Mouse (Mus musculus): ENCODE data around the gene Setd1b. TPM values are rescaled to one million over a fixed set of nuclear protein-coding genes. Genes with fewer than 3 reads are reported as not detected.

Gene Setd1b
- total and polyA plus RNA-seq, 2 experiments from 2014 or later, result 4.8 to 7.2 TPM

- Histone ChIP-seq H3K27me3 (ENCODE audit: insufficient read depth, low read length) (no peaks in the 10 kb centered on the region), H3K4me3 (ENCODE audit: low read length) (no peak overlapping the region), H3K4me1 (ENCODE audit: insufficient read depth, low read length) (no peaks in the 10 kb centered on the region), H3K9ac (replicated peaks; ENCODE audit: low read length) (no peak overlapping the region), H3K9me3 (ENCODE audit: low read length) (no peaks in the 10 kb centered on the region), H3K36me3 (ENCODE audit: insufficient read depth, low read length) (peaks cover 35% of the 10 kb centered on the region), H3K4me2 (ENCODE audit: low read depth, low read length) (no peak overlapping the region), H3K27ac (no peak overlapping the region)
- no peak for DNase-seq (ENCODE audit: low spot score)
- WGBS, result 52% methylated on average over 5 of the region's 5 CpGs
- TF ChIP-seq CTCF (IDR thresholded peaks at IDR 0.05; ENCODE audit: low read depth), result no peak
- no peak for ATAC-seq
These were observed 25.6 kb downstream of the Setd1b start for GRCm38 (mm10) chr5:123167591-123167990.

- no peak for TF ChIP-seq CTCF (IDR thresholded peaks at IDR 0.05; ENCODE audit: low read depth)
- Histone ChIP-seq H3K36me3 (ENCODE audit: insufficient read depth, low read length) (peaks cover 18% of the 10 kb centered on the region), H3K4me1 (ENCODE audit: insufficient read depth, low read length) (no peaks in the 10 kb centered on the region), H3K27me3 (ENCODE audit: insufficient read depth, low read length) (no peaks in the 10 kb centered on the region), H3K27ac (no peak within 1 kb of the TSS), H3K4me3 (ENCODE audit: low read length) (no peak within 1 kb of the TSS), H3K4me2 (ENCODE audit: low read depth, low read length) (no peak within 1 kb of the TSS), H3K9me3 (ENCODE audit: low read length) (no peaks in the 10 kb centered on the region), H3K9ac (replicated peaks; ENCODE audit: low read length) (no peak within 1 kb of the TSS)
- WGBS, result 78% methylated on average over 5 of the region's 5 CpGs
- ATAC-seq, result no peak
- no peak for DNase-seq (ENCODE audit: low spot score)
These were observed 27.3 kb downstream of the Setd1b start, which contains the start of gene Psmd9 for GRCm38 (mm10) chr5:123169284-123169683. TSS of gene Psmd9 (plus strand) at chr5:123169413.

- no peak overlapping the region for H3K4me3 ChIP-seq (ENCODE audit: low read length)
- peaks cover 14% of the 10 kb centered on the region for H3K36me3 ChIP-seq (ENCODE audit: insufficient read depth, low read length)
- DNase-seq (ENCODE audit: low spot score) (no peak), ATAC-seq (no peak)
- no peak overlapping the region for H3K27ac ChIP-seq
- no peak overlapping the region for H3K9ac ChIP-seq (replicated peaks; ENCODE audit: low read length)
- WGBS, result 82% methylated on average over 9 of the region's 9 CpGs
- no peak for TF ChIP-seq CTCF (IDR thresholded peaks at IDR 0.05; ENCODE audit: low read depth)
- H3K4me2 ChIP-seq (ENCODE audit: low read depth, low read length), result no peak overlapping the region
- no peaks in the 10 kb centered on the region for H3K9me3 ChIP-seq (ENCODE audit: low read length)
- no peaks in the 10 kb centered on the region for H3K27me3 ChIP-seq (ENCODE audit: insufficient read depth, low read length)
- no peaks in the 10 kb centered on the region for H3K4me1 ChIP-seq (ENCODE audit: insufficient read depth, low read length)
These were observed 28.4 kb downstream of the Setd1b start for GRCm38 (mm10) chr5:123170365-123170764.

GRCm38 (mm10) chr5:123171646-123172350, 29.8 kb downstream of the Setd1b start:
- DNase-seq (ENCODE audit: low spot score) (peak; percentile 88), ATAC-seq (peak; percentile 86)
- Histone ChIP-seq H3K27ac (no peak overlapping the region), H3K9me3 (ENCODE audit: low read length) (no peaks in the 10 kb centered on the region), H3K4me1 (ENCODE audit: insufficient read depth, low read length) (no peaks in the 10 kb centered on the region), H3K4me2 (ENCODE audit: low read depth, low read length) (peak overlapping the region; percentile 47), H3K9ac (replicated peaks; ENCODE audit: low read length) (no peak overlapping the region), H3K36me3 (ENCODE audit: insufficient read depth, low read length) (peaks cover 2% of the 10 kb centered on the region; the same call in 1 of the 2 replicates), H3K27me3 (ENCODE audit: insufficient read depth, low read length) (no peaks in the 10 kb centered on the region), H3K4me3 (ENCODE audit: low read length) (peak overlapping the region; percentile 13; the same call in 1 of the 2 replicates)
- TF ChIP-seq CTCF (IDR thresholded peaks at IDR 0.05; ENCODE audit: low read depth), result peak; percentile 99
- WGBS, result 13% methylated on average over 22 of the region's 22 CpGs

- WGBS, result 96% methylated on average over 5 of the region's 5 CpGs
- ATAC-seq, result no peak
These were observed 36.8 kb downstream of the Setd1b start for GRCm38 (mm10) chr5:123178792-123179191.

GRCm38 (mm10) chr5:123180390-123180789, 38.4 kb downstream of the Setd1b start:
- no peak for ATAC-seq
- Histone ChIP-seq H3K9me3 (ENCODE audit: low read length) (no peaks in the 10 kb centered on the region), H3K27me3 (ENCODE audit: insufficient read depth, low read length) (no peaks in the 10 kb centered on the region), H3K36me3 (ENCODE audit: insufficient read depth, low read length) (no peaks in the 10 kb centered on the region), H3K27ac (no peak overlapping the region), H3K4me3 (ENCODE audit: low read length) (no peak overlapping the region), H3K4me1 (ENCODE audit: insufficient read depth, low read length) (no peaks in the 10 kb centered on the region), H3K9ac (replicated peaks; ENCODE audit: low read length) (no peak overlapping the region), H3K4me2 (ENCODE audit: low read depth, low read length) (no peak overlapping the region)
- TF ChIP-seq CTCF (IDR thresholded peaks at IDR 0.05; ENCODE audit: low read depth), result no peak
- 92% methylated on average over 15 of the region's 15 CpGs for WGBS
- DNase-seq (ENCODE audit: low spot score), result no peak

More at GRCm38 (mm10) chr5:123178792-123179191, 36.8 kb downstream of the Setd1b start:
- no peak for DNase-seq (ENCODE audit: low spot score)
- Histone ChIP-seq H3K9me3 (ENCODE audit: low read length) (no peaks in the 10 kb centered on the region), H3K36me3 (ENCODE audit: insufficient read depth, low read length) (no peaks in the 10 kb centered on the region), H3K4me3 (ENCODE audit: low read length) (no peak overlapping the region), H3K27me3 (ENCODE audit: insufficient read depth, low read length) (no peaks in the 10 kb centered on the region), H3K9ac (replicated peaks; ENCODE audit: low read length) (no peak overlapping the region), H3K4me1 (ENCODE audit: insufficient read depth, low read length) (no peaks in the 10 kb centered on the region), H3K4me2 (ENCODE audit: low read depth, low read length) (no peak overlapping the region), H3K27ac (no peak overlapping the region)
- TF ChIP-seq CTCF (IDR thresholded peaks at IDR 0.05; ENCODE audit: low read depth), result no peak

GRCm38 (mm10) chr5:123181536-123181935, 39.5 kb downstream of the Setd1b start:
- H3K4me1 ChIP-seq (ENCODE audit: insufficient read depth, low read length), result no peaks in the 10 kb centered on the region
- H3K27me3 ChIP-seq (ENCODE audit: insufficient read depth, low read length), result no peaks in the 10 kb centered on the region
- H3K36me3 ChIP-seq (ENCODE audit: insufficient read depth, low read length), result no peaks in the 10 kb centered on the region
- DNase-seq (ENCODE audit: low spot score) (no peak), ATAC-seq (no peak)
- no peak overlapping the region for H3K27ac ChIP-seq
- TF ChIP-seq CTCF (IDR thresholded peaks at IDR 0.05; ENCODE audit: low read depth), result no peak
- H3K4me3 ChIP-seq (ENCODE audit: low read length), result no peak overlapping the region
- H3K9me3 ChIP-seq (ENCODE audit: low read length), result no peaks in the 10 kb centered on the region
- WGBS, result 81% methylated on average over 6 of the region's 6 CpGs
- H3K4me2 ChIP-seq (ENCODE audit: low read depth, low read length), result no peak overlapping the region
- no peak overlapping the region for H3K9ac ChIP-seq (replicated peaks; ENCODE audit: low read length)

Measured in hindbrain, postnatal 0 days (tissue).